Mouse (Mus musculus) cerebellum, adult 9-11 months (tissue): ENCODE results near the gene Pmel.
"Not testable (repeated sequence)": the region's sequence is repeated elsewhere in the genome, so short reads cannot be mapped to it uniquely, and the experiment has no call there.

Experiments
- DNase-seq: peaks from one replicate; pipeline ENCODE4 v3.0.0; 2022

Pmel gene

GRCm38 (mm10) chr10:128702328-128703007, 1.5 kb upstream of the Pmel start:
- no peak for DNase-seq

DNA sequence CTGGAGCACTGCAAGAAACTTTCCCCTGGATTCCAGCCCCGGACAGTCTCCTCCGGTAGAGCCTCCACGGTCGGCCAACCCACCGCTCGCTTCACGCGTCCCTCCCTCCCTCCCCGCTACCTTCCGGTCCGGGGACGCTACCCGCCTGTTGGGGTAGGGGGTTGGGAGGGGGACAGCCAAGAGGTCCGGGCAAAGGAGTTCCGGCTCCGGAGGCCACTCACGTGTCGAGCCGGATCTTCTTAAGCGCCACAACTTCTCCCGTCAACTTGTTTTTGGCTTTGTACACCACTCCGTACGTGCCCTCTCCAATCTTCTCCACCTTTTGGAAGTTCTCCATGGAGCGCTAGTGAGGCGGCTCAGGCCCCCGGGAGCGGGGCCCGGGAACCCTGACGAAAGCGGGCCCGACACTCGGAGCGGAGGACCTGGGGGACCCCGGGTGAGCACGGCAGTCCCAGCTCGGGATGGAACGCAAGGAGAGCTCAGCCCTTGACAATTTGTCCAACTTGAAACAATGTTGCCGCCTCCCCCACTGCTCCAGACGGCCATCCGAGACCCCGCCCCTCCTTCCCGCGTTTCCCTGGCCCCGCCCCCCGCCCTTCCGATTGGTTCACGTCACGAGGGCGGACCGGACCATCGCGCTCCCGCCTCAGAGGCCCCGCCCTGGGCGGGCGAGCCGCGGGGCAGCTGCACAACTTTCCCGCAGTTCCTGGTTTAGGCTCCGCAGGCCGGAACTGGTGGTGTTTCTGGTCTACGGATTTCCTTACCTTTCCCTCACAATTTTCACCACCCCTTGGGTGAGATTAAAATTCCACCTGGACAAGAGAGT, 709 bp downstream of the Pmel start, which contains the start of gene Cdk2:
Cdk2 (minus strand) TSS at position 541 of the 826 bp plus-strand sequence.
- DNase-seq, result peak; percentile 84

- peak; percentile 35 for DNase-seq
These were observed 1.3 kb downstream of the Pmel start for GRCm38 (mm10) chr10:128705317-128705693.

DNA sequence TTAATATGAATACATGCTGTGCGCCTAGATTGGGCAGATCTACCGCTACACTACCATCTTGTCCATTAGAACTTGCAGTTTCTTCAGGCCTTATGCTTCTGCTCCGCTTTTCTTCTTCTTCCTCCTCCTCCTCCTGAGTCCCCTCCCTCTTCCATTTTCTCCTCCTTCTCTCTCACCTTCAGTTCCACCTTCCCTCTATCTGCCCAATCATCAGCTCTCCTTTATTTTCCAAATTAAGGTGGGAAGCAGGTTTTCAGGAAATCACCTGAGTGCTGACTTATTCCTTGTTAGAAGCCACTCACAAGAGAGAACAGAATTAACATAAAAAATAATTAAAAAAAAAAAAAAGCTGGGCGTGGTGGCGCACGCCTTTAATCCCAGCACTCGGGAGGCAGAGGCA, 7.3 kb downstream of the Pmel start:
- not testable (repeated sequence) for DNase-seq

DNA sequence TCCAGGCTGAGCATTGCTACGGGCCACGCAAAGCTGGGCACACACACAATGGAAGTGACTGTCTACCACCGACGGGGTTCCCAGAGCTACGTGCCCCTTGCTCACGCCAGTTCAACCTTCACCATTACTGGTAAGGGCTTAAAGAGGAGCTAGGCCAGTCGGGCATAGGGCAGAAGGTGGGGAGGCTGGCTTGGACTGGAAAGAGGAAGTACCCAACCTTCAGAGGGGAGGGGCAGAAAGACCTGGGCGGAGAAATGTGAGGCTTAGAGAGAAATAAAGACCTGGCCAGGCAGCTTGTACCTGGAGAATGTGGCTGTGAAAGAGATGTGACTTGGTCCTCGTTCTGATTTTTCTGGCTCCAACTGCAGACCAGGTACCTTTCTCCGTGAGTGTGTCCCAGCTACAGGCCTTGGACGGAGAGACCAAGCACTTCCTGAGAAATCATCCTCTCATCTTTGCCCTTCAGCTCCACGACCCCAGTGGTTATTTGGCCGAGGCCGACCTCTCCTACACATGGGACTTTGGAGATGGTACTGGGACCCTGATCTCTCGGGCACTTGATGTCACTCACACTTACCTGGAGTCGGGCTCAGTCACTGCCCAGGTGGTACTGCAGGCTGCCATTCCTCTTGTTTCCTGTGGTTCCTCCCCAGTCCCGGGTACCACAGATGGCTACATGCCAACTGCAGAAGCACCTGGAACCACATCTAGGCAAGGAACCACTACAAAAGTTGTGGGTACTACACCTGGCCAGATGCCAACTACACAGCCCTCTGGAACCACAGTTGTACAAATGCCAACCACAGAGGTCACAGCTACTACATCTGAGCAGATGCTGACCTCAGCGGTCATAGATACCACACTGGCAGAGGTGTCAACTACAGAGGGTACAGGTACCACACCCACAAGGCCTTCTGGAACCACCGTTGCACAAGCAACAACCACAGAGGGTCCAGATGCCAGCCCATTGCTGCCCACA, 11.9 kb downstream of the Pmel start:
- no peak for DNase-seq

- DNase-seq, result not testable (repeated sequence)
These were observed 21.5 kb downstream of the Pmel start for GRCm38 (mm10) chr10:128725466-128725865.

- DNase-seq, result no peak
These were observed 24.1 kb downstream of the Pmel start for GRCm38 (mm10) chr10:128728059-128728458.

GRCm38 (mm10) chr10:128731002-128731433, 27.0 kb downstream of the Pmel start:
- DNase-seq, result peak; percentile 58

DNA sequence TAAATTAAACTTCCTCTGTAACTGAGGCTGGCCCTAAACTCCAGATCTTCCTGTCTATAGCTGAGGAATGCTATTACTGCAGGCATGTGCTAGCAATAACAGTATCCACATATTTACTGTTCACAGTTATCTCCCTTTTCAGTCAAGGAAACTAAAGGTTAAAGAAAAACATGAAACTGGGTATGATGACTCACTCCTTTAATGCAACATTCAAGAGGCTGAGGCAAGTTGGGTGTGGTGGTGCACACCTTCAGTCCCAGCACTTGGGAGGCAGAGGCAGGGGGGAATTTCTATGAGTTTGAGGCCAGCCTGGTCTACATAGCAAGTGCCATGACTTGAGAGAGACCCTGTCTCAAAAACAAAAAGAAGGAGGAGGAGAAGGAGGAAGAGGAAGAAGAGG, 28.0 kb downstream of the Pmel start:
- DNase-seq, result no peak

- no peak for DNase-seq
These were observed 33.4 kb downstream of the Pmel start for GRCm38 (mm10) chr10:128737435-128737834.

- no peak for DNase-seq
These were observed 36.3 kb downstream of the Pmel start for GRCm38 (mm10) chr10:128740296-128740695.

GRCm38 (mm10) chr10:128742616-128743015, 38.6 kb downstream of the Pmel start:
- DNase-seq, result no peak

DNA sequence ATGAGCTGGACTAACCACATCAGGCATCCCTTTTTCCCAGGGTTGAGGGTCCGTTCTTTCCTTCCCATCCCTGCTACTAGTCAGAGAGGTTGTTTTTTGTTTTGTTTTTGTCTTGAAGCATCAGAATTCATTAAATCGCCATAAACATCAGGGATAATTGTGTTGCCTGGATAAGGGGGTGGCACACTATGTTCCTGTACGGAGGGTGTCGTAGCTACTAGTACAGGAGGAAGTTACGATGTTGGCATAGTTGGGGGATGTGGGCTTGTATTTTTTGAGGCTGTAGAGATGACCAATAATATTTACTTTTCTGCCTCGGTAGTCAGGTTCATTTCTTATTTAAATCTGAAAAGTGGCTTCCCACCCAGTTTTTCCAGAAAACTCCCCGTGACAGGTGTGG, 39.2 kb downstream of the Pmel start:
- DNase-seq, result no peak

- DNase-seq, result peak; percentile 49
These were observed 39.8 kb downstream of the Pmel start for GRCm38 (mm10) chr10:128743791-128744191.

GRCm38 (mm10) chr10:128744211-128744610, 40.2 kb downstream of the Pmel start:
- peak; percentile 25 for DNase-seq

DNA sequence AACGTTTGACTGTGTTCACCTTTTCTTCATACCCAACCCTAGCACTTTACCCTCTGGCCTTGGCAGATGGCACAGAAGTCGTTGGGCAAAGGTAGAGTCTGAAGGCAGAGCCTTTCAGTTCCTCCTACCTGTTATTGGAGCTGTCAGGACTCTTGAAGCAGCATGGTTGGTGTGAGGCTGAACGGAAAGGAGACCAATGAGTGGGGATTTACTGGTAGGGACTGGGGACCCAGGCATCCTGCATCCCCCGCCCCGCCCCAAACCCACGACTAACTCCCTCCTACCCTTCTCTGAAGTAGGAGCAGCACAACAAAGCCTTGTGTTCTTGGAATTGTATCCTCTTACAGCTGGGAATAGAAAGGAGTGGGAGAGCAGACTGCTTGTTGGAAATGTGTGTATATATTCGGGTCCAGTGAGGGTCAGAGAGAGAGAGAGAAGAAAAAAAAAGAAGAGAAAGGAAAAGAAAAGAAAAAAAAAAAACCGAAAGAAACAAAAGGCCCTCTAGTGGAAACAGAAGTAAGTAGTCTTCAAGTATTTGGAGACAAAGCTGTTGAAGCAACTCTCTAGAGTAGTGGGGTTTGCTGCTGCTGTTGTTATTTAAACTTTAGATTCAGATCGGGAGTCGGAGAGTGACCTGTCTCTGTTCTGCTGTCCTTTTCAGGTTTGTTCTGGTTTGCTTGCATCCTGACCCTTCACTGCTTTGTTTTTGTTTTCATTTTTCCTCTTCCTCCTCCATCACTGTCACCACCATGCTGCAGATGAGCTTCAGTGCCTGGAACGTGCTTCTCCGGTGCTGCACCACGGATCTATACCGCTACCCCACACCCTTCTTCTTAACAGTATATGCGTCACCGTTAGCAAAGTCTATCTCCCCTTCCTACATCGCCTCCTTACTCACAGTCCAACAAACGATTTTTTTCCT, 40.9 kb downstream of the Pmel start, which contains the start of gene Dgka:
Dgka (minus strand) TSS at position 176 of the 922 bp plus-strand sequence.
- no peak for DNase-seq

GRCm38 (mm10) chr10:128745946-128746613, 42.1 kb downstream of the Pmel start:
- no peak for DNase-seq

GRCm38 (mm10) chr10:128746972-128747645, 43.1 kb downstream of the Pmel start:
- no peak for DNase-seq

DNA sequence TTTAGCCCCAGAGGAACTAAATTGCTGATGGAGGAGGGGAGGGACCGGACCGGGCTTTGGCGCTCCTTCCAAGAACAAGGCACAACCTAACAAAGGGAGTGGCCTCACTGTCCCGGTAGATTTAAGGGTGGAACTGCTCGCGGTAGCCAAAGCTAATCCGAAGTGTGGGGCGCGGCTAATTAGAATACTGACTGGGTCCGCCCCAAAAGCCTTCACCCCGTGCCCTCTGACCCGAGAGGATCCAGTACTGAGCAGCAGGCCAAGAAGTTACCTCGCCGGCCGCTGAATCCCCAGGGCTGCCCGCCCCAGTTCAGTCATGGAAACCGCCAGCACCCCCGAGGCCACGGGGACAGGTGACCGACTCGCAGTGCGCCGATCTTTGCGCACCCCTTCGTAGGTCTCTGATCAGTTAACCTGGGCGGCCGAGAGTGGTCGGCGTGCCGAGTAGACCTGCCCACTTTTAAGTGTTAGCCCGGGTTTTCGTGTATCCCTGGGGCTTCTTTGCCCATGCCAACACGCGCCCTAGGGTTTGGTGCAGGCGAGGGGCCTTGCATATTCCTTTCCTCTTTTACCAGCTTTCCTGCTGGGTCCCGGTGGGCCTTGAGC, 43.8 kb downstream of the Pmel start, which contains the start of gene Pym1:
Pym1 (plus strand) TSS at position 244 of the 606 bp plus-strand sequence.
- peak; percentile 77 for DNase-seq
